Mouse (Mus musculus) MEL (cell line): Measurements from ENCODE around the gene Tmem107. TPM values are rescaled to one million over a fixed set of nuclear protein-coding genes. Genes with fewer than 3 reads are reported as not detected.
A peak's percentile ranks its signal among the peaks of the same experiment; 100 is the strongest.

Experiments used
- DNase-seq: peaks from one replicate; pipeline ENCODE4 v3.0.0; 2011; ENCODE audit warnings: low read depth, low spot score
- H3K27ac ChIP-seq: 2 replicates; pipeline ENCODE4 v1.5.1; 2012; ENCODE audit warnings: low read depth, mild to moderate bottlenecking, control low read depth, low read length, moderate library complexity; ENCODE audit not compliant: control insufficient read depth
- H3K27me3 ChIP-seq, 2 experiments: fragments of 150-350 bp in 1 of 2; sonication (generic) in 1 of 2; 2 replicates each; pipeline ENCODE4 v1.6.1; 2012; ENCODE audit warnings: low read length in 2 of 2, mild to moderate bottlenecking in 2 of 2, improper control_type of control experiment in 1 of 2, moderate library complexity in 1 of 2; ENCODE audit not compliant: insufficient read depth in 2 of 2, control insufficient read depth in 1 of 2
- H3K36me3 ChIP-seq, 2 experiments: 2 replicates each; pipeline ENCODE4 v1.6.1; 2012 to 2014; ENCODE audit warnings: low read length in 2 of 2, improper control_type of control experiment in 1 of 2, inconsistent platforms in 1 of 2, mild to moderate bottlenecking in 1 of 2; ENCODE audit not compliant: insufficient read depth in 2 of 2, control insufficient read depth in 1 of 2
- H3K4me1 ChIP-seq, 2 experiments: fragments of 150-350 bp in 1 of 2; sonication (generic) in 1 of 2; 2 replicates each; pipeline ENCODE4 v1.6.1; 2012; ENCODE audit warnings: low read length in 2 of 2, improper control_type of control experiment in 1 of 2, mild to moderate bottlenecking in 1 of 2; ENCODE audit not compliant: insufficient read depth in 2 of 2, control insufficient read depth in 1 of 2
- H3K4me3 ChIP-seq, 2 experiments: fragments of 150-350 bp in 1 of 2; sonication (generic) in 1 of 2; 2 replicates each; pipeline ENCODE4 v1.5.1; 2012; ENCODE audit warnings: low read depth in 2 of 2, low read length in 2 of 2, mild to moderate bottlenecking in 2 of 2, moderate library complexity in 2 of 2, control low read depth in 1 of 2, improper control_type of control experiment in 1 of 2; ENCODE audit not compliant: control insufficient read depth in 1 of 2, insufficient read depth in 1 of 2
- H3K79me2 ChIP-seq: 2 replicates; pipeline ENCODE4 v1.6.1; 2012; ENCODE audit warnings: mild to moderate bottlenecking, low read length, moderate library complexity; ENCODE audit not compliant: control insufficient read depth, poor library complexity, insufficient read depth
- H3K9ac ChIP-seq: 2 replicates; pipeline ENCODE4 v1.6.1; 2012; ENCODE audit warnings: low read depth, mild to moderate bottlenecking, control low read depth, low read length, moderate library complexity; ENCODE audit not compliant: control insufficient read depth, poor library complexity, severe bottlenecking
- H3K9me3 ChIP-seq: fragments of 150-350 bp; sonication (generic); replicated peaks from 2 replicates; pipeline ENCODE4 v1.6.1; 2012; ENCODE audit warnings: mild to moderate bottlenecking, low read length, improper control_type of control experiment, moderate library complexity; ENCODE audit not compliant: insufficient read depth
- BHLHE40 ChIP-seq: IDR thresholded peaks from 2 replicates; pipeline ENCODE4 v1.6.1; 2012; ENCODE audit warnings: low read depth, mild to moderate bottlenecking, inconsistent platforms, low read length, improper control_type of control experiment, borderline replicate concordance
- CHD1 ChIP-seq: IDR thresholded peaks from 2 replicates; pipeline ENCODE4 v1.6.1; 2012; ENCODE audit warnings: low read depth, mild to moderate bottlenecking, inconsistent platforms, low read length, improper control_type of control experiment
- CTCF ChIP-seq, 3 experiments: IDR thresholded peaks in 2 of 3; conservative IDR thresholded peaks in 1 of 3; 2 replicates each; pipeline ENCODE4 v1.5.1; 2011 to 2012; ENCODE audit warnings: low read length in 3 of 3, low read depth in 2 of 3, mild to moderate bottlenecking in 2 of 3, improper control_type of control experiment in 1 of 3, inconsistent platforms in 1 of 3, mixed read lengths in 1 of 3, moderate library complexity in 1 of 3; ENCODE audit not compliant: control insufficient read depth in 1 of 3, insufficient read depth in 1 of 3, poor library complexity in 1 of 3, severe bottlenecking in 1 of 3
- E2F4 ChIP-seq: IDR thresholded peaks from 2 replicates; pipeline ENCODE4 v1.6.1; 2011; ENCODE audit warnings: low read depth, low read length, improper control_type of control experiment, borderline replicate concordance
- EP300 ChIP-seq, 2 experiments: IDR thresholded peaks; 2 replicates each; pipeline ENCODE4 v1.6.1; 2011; ENCODE audit warnings: improper control_type of control experiment in 2 of 2, low read length in 2 of 2, low read depth in 1 of 2, mild to moderate bottlenecking in 1 of 2
- ETS1 ChIP-seq: IDR thresholded peaks from 2 replicates; pipeline ENCODE4 v1.6.1; 2012; ENCODE audit warnings: low read depth, mild to moderate bottlenecking, inconsistent platforms, low read length, improper control_type of control experiment, moderate library complexity
- GABPA ChIP-seq: IDR thresholded peaks from 2 replicates; pipeline ENCODE4 v1.6.1; 2012; ENCODE audit warnings: low read depth, mild to moderate bottlenecking, inconsistent platforms, low read length, improper control_type of control experiment, moderate library complexity
- GATA1 ChIP-seq: IDR thresholded peaks from 2 replicates; pipeline ENCODE4 v1.6.1; 2011; ENCODE audit warnings: low read depth, low read length, improper control_type of control experiment
- HCFC1 ChIP-seq: IDR thresholded peaks from 2 replicates; pipeline ENCODE4 v1.6.1; 2012; ENCODE audit warnings: low read depth, mild to moderate bottlenecking, inconsistent platforms, low read length, improper control_type of control experiment, moderate library complexity
- JUND ChIP-seq: IDR thresholded peaks from 2 replicates; pipeline ENCODE4 v1.6.1; 2011; ENCODE audit warnings: low read depth, mild to moderate bottlenecking, improper control_type of control experiment, low read length
- KAT2A ChIP-seq: conservative IDR thresholded peaks from 2 replicates; pipeline ENCODE4 v1.6.1; 2012; ENCODE audit warnings: low read depth, low read length, improper control_type of control experiment, inconsistent platforms
- MAFK ChIP-seq: IDR thresholded peaks from 2 replicates; pipeline ENCODE4 v1.6.1; 2011; ENCODE audit warnings: low read depth, mild to moderate bottlenecking, low read length, improper control_type of control experiment, borderline replicate concordance
- MAX ChIP-seq: IDR thresholded peaks from 2 replicates; pipeline ENCODE4 v1.6.1; 2011; ENCODE audit warnings: low read length, improper control_type of control experiment
- MAZ ChIP-seq: IDR thresholded peaks from 2 replicates; pipeline ENCODE4 v1.6.1; 2012; ENCODE audit warnings: low read depth, mild to moderate bottlenecking, inconsistent platforms, low read length, improper control_type of control experiment
- MXI1 ChIP-seq: IDR thresholded peaks from 2 replicates; pipeline ENCODE4 v1.6.1; 2011; ENCODE audit warnings: mild to moderate bottlenecking, low read depth, low read length, improper control_type of control experiment
- MYC ChIP-seq: IDR thresholded peaks from 2 replicates; pipeline ENCODE4 v1.6.1; 2011; ENCODE audit warnings: low read depth, mild to moderate bottlenecking, low read length, improper control_type of control experiment, moderate library complexity
- NELFE ChIP-seq: IDR thresholded peaks from 2 replicates; pipeline ENCODE4 v1.6.1; 2011; ENCODE audit warnings: low read depth, low read length, improper control_type of control experiment
- NRF1 ChIP-seq: IDR thresholded peaks from 2 replicates; pipeline ENCODE4 v1.6.1; 2014; ENCODE audit warnings: low read depth, mild to moderate bottlenecking, inconsistent platforms, low read length, improper control_type of control experiment, moderate library complexity; ENCODE audit not compliant: poor library complexity, insufficient read depth, severe bottlenecking
- POLR2A ChIP-seq, 2 experiments: IDR thresholded peaks; 2 replicates each; pipeline ENCODE4 v1.6.1; 2011 to 2012; ENCODE audit warnings: low read length in 2 of 2, mild to moderate bottlenecking in 2 of 2, control low read depth in 1 of 2, improper control_type of control experiment in 1 of 2, low read depth in 1 of 2, moderate library complexity in 1 of 2; ENCODE audit not compliant: control insufficient read depth in 1 of 2, insufficient read depth in 1 of 2, poor library complexity in 1 of 2
- RAD21 ChIP-seq: IDR thresholded peaks from 2 replicates; pipeline ENCODE4 v1.6.1; 2011; ENCODE audit warnings: mild to moderate bottlenecking, low read depth, low read length, improper control_type of control experiment
- RCOR1 ChIP-seq: IDR thresholded peaks from 2 replicates; pipeline ENCODE4 v1.6.1; 2012; ENCODE audit warnings: low read depth, mild to moderate bottlenecking, inconsistent platforms, low read length, improper control_type of control experiment
- SIN3A ChIP-seq: IDR thresholded peaks from 2 replicates; pipeline ENCODE4 v1.6.1; 2012; ENCODE audit warnings: low read length, improper control_type of control experiment, inconsistent platforms
- SMC3 ChIP-seq: IDR thresholded peaks from 2 replicates; pipeline ENCODE4 v1.6.1; 2011; ENCODE audit warnings: low read depth, low read length, improper control_type of control experiment
- TAL1 ChIP-seq: IDR thresholded peaks from 2 replicates; pipeline ENCODE4 v1.6.1; 2012; ENCODE audit warnings: mild to moderate bottlenecking, inconsistent platforms, low read length, moderate library complexity, mixed read lengths
- TBP ChIP-seq: IDR thresholded peaks from 2 replicates; pipeline ENCODE4 v1.8.0; 2011; ENCODE audit warnings: low read depth, low read length, improper control_type of control experiment
- TCF12 ChIP-seq: IDR thresholded peaks from 2 replicates; pipeline ENCODE4 v1.6.1; 2014; ENCODE audit warnings: low read depth, mild to moderate bottlenecking, inconsistent platforms, low read length, improper control_type of control experiment, moderate library complexity
- UBTF ChIP-seq: IDR thresholded peaks from 2 replicates; pipeline ENCODE4 v1.6.1; 2012; ENCODE audit warnings: low read depth, mild to moderate bottlenecking, inconsistent platforms, low read length, improper control_type of control experiment, moderate library complexity, borderline replicate concordance; ENCODE audit not compliant: insufficient read depth
- USF1 ChIP-seq: IDR thresholded peaks from 2 replicates; pipeline ENCODE4 v1.6.1; 2014; ENCODE audit warnings: low read depth, mild to moderate bottlenecking, inconsistent platforms, low read length, improper control_type of control experiment, moderate library complexity
- ZC3H11A ChIP-seq: IDR thresholded peaks from 2 replicates; pipeline ENCODE4 v1.6.1; 2012; ENCODE audit warnings: low read depth, mild to moderate bottlenecking, inconsistent platforms, low read length, improper control_type of control experiment
- polyA plus RNA-seq, 2 experiments: library from polyadenylated mRNA; stranded (reverse) in 1 of 2; unstranded in 1 of 2; fragments of >175 nt in 1 of 2; fragments of >200 nt in 1 of 2; gene quantifications; 2 replicates each; pipeline versions ENCODE4 v1.2.1 to v1.2.4; 2012; ENCODE audit warnings: low replicate concordance in 2 of 2, low read depth in 1 of 2; ENCODE audit not compliant: insufficient read length in 2 of 2, insufficient read depth in 1 of 2, missing spikeins in 1 of 2
- total RNA-seq: library from RNA; depleted of rRNA; stranded (reverse); fragments of 300-350 nt; gene quantifications from 2 replicates; pipeline ENCODE4 v1.2.3, GENCODE M21; 2012

The Tmem107 gene
- total and polyA plus RNA-seq, 3 experiments, result 47.0 to 79.5 TPM; not detected in 1

DNA sequence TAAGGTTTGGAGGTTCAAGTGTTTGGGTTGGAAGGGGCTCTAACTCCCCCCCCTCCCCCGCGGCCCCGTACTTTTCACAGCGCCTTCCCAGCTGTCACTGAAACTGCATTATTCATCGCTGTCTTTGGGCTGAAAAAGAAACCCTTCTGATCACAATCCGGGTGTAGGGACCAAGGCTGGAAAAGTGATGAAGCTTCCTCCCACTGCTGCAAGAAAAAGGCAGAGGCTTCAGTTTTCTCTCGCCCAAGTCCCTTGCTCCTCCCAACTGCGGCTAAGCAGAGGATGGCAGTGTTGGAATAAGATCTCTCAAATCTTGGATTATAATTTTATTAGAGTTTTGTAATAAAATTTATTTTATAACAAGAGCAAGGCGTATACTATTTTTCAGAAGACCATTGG lies 2.1 kb downstream of the Tmem107 start:
- H3K79me2 ChIP-seq, result peaks cover 5% of the 10 kb centered on the region; the same call in 1 of the 2 replicates
- peak overlapping the region; percentile 22; the same call in 1 of the 2 replicates for H3K9ac ChIP-seq
- H3K9me3 ChIP-seq, result no peaks in the 10 kb centered on the region
- no peak overlapping the region for H3K4me3 ChIP-seq
- TF ChIP-seq CTCF (IDR thresholded peaks at IDR 0.05 in 2 of 3, conservative IDR thresholded peaks at IDR 0.05 in 1 of 3; ENCODE audit: control insufficient read depth in 1 of 3, insufficient read depth in 1 of 3, low read depth in 2 of 3, low read length in 3 of 3, poor library complexity in 1 of 3, severe bottlenecking in 1 of 3), result no peak
- TF ChIP-seq E2F4, result no peak
- no peak for TF ChIP-seq TAL1
- TF ChIP-seq UBTF, result no peak
- no peak for TF ChIP-seq SMC3
- TF ChIP-seq TCF12, result no peak
- TF ChIP-seq KAT2A, result no peak
- no peak for TF ChIP-seq TBP
- no peak for TF ChIP-seq RAD21
- no peak for TF ChIP-seq RCOR1
- no peak for TF ChIP-seq SIN3A
- TF ChIP-seq POLR2A (IDR thresholded peaks at IDR 0.05; ENCODE audit: control insufficient read depth in 1 of 2, insufficient read depth in 1 of 2, low read depth in 1 of 2, low read length in 2 of 2, poor library complexity in 1 of 2), result no peak
- TF ChIP-seq HCFC1, result no peak
- TF ChIP-seq CHD1, result no peak
- no peak for TF ChIP-seq BHLHE40
- no peak for TF ChIP-seq MXI1
- no peak for TF ChIP-seq NRF1
- no peak for TF ChIP-seq NELFE
- no peak for TF ChIP-seq ETS1
- peaks cover 0 to 2% of the 10 kb centered on the region in 2 experiments; a peak in 1 of 4 replicates for H3K4me1 ChIP-seq
- DNase-seq, result no peak
- H3K27ac ChIP-seq, result peak overlapping the region; percentile 31; the same call in 1 of the 2 replicates
- no peaks in the 10 kb centered on the region for H3K27me3 ChIP-seq
- no peaks in the 10 kb centered on the region for H3K36me3 ChIP-seq

- H3K27me3 ChIP-seq, result no peaks in the 10 kb centered on the region
- H3K9me3 ChIP-seq, result no peaks in the 10 kb centered on the region
- H3K9ac ChIP-seq, result peak overlapping the region; percentile 72
- H3K36me3 ChIP-seq, result peaks cover 0 to 2% of the 10 kb centered on the region in 2 experiments; a peak in 1 of 4 replicates
- peaks cover 0 to 7% of the 10 kb centered on the region in 2 experiments; a peak in 1 of 4 replicates for H3K4me1 ChIP-seq
- peaks cover 5% of the 10 kb centered on the region; the same call in 1 of the 2 replicates for H3K79me2 ChIP-seq
- no peak overlapping the region for H3K4me3 ChIP-seq
- DNase-seq, result peak; percentile 99
- peak overlapping the region; percentile 98 for H3K27ac ChIP-seq
- no peak for TF ChIP-seq BHLHE40
- no peak; the same call in 1 of the 2 replicates for TF ChIP-seq MAFK
- no peak for TF ChIP-seq RCOR1
- TF ChIP-seq MYC, result peak; percentile 50; the same call in 1 of the 2 replicates
- TF ChIP-seq EP300 (IDR thresholded peaks at IDR 0.05; ENCODE audit: low read depth in 1 of 2, low read length in 2 of 2), result peak in 1 of 2 experiments; percentile 40; a peak in 1 of 4 replicates
- TF ChIP-seq CTCF (IDR thresholded peaks at IDR 0.05 in 2 of 3, conservative IDR thresholded peaks at IDR 0.05 in 1 of 3; ENCODE audit: control insufficient read depth in 1 of 3, insufficient read depth in 1 of 3, low read depth in 2 of 3, low read length in 3 of 3, poor library complexity in 1 of 3, severe bottlenecking in 1 of 3), result no peak
- TF ChIP-seq MAX, result no peak
- no peak for TF ChIP-seq MAZ
- no peak for TF ChIP-seq TAL1
- peak; percentile 100 for TF ChIP-seq TBP
- TF ChIP-seq SMC3, result 0 out of 2 replicates have a peak, but pooled peaks have one; percentile 11
- TF ChIP-seq SIN3A, result peak; percentile 93
- no peak for TF ChIP-seq USF1
- no peak for TF ChIP-seq ZC3H11A
- no peak for TF ChIP-seq E2F4
- peak; percentile 19; the same call in 1 of the 2 replicates for TF ChIP-seq JUND
- TF ChIP-seq NRF1, result no peak
- TF ChIP-seq RAD21, result no peak
- peak; percentile 81 for TF ChIP-seq GATA1
- TF ChIP-seq GABPA, result no peak
Measured at GRCm38 (mm10) chr11:69073065-69073888, 2.7 kb downstream of the Tmem107 start.
